Mouse (Mus musculus) heart, postnatal 25 days (tissue): ENCODE measurements around the gene 5830411N06Rik. TPM values are rescaled to one million over a fixed set of nuclear protein-coding genes. Genes with fewer than 3 reads are reported as not detected.

Source experiments
- DNase-seq: peaks from one replicate; pipeline ENCODE4 v3.0.0; 2022; ENCODE audit warnings: low spot score
- intact Hi-C: fragments of 180-260 bp; cut with DNase I; formaldehyde crosslinking; loops from one replicate; pipeline ENCODE4 v1.15.1; 2025
- total RNA-seq, 2 experiments: library from RNA; stranded (reverse); gene quantifications; 2 replicates each; pipeline ENCODE4 v1.2.3; 2021

5830411N06Rik gene
- total RNA-seq, 2 experiments from 2014 or later: not detected

- intact Hi-C loops: no loop called here
- no peak for DNase-seq
Observed at GRCm38 (mm10) chr7:140329766-140330304, 82.8 kb downstream of the 5830411N06Rik start.

DNA sequence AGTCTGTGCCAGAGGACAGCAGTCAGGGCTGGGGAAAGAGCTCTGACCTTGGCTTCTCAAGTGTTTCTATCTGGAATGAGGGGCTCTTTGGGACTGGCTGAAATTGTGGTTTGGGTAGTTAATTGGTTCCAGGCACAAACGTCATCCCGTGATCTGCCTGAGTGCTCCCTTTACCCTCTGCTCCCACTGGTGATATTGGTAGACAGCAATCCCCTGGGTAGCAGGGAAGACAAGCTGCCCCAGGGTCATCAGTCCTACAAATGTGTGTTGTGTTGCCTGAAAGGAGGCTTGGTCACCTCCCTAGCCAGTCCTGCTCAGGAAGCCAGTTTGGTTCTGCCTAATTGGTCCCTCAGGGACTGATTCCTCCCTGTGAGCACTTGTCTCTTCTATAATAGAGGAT is 86.6 kb downstream of the 5830411N06Rik start, which contains the start of gene Olfr527:
Olfr527 (plus strand) TSS at position 301 of the 400 bp plus-strand sequence.
- intact Hi-C loops: no loop called here
- DNase-seq: no peak

Other genes starting within 250 kb of the 5830411N06Rik start
- gene Zfp511, start 210.9 kb upstream of the 5830411N06Rik start, total RNA-seq: 10 to 100 TPM; 10.9 to 11.2 TPM
- gene Tubgcp2, start 210.6 kb upstream of the 5830411N06Rik start, total RNA-seq: 10 to 100 TPM; 25.4 to 27.2 TPM
- not detected for gene Msx3, start 198.2 kb upstream of the 5830411N06Rik start, total RNA-seq
- not detected for gene Caly, start 164.7 kb upstream of the 5830411N06Rik start, total RNA-seq
- gene Prap1, start 153.9 kb upstream of the 5830411N06Rik start, total RNA-seq: not detected
- gene Fuom, start 144.8 kb upstream of the 5830411N06Rik start, total RNA-seq: 10 to 100 TPM; 80.9 to 84.0 TPM
- gene Paox, start 131.5 kb upstream of the 5830411N06Rik start, total RNA-seq: 1 to 10 TPM; 3.5 to 3.7 TPM
- 100 to 1,000 TPM; 441 to 471 TPM for gene Echs1, start 130.8 kb upstream of the 5830411N06Rik start, total RNA-seq
- gene Mtg1, start 109.7 kb upstream of the 5830411N06Rik start, total RNA-seq: 10 to 100 TPM; 22.9 to 30.8 TPM
- under 1 TPM; 0.36 to 0.84 TPM for gene Sprn, start 92.4 kb upstream of the 5830411N06Rik start, total RNA-seq
- gene Olfr522, start 82.5 kb upstream of the 5830411N06Rik start, total RNA-seq: not detected
- gene Olfr523, start 74.1 kb upstream of the 5830411N06Rik start, total RNA-seq: not detected
- not detected for gene Olfr524, start 41.3 kb upstream of the 5830411N06Rik start, total RNA-seq
- not detected for gene Cd163l1, start 29.0 kb upstream of the 5830411N06Rik start, total RNA-seq
- not detected for gene Olfr525, start 73.6 kb downstream of the 5830411N06Rik start, total RNA-seq
- gene Olfr527, start 86.7 kb downstream of the 5830411N06Rik start, total RNA-seq: not detected
- not detected for gene Olfr60, start 114.4 kb downstream of the 5830411N06Rik start, total RNA-seq
- gene Olfr530, start 129.0 kb downstream of the 5830411N06Rik start, total RNA-seq: not detected
- gene Olfr531, start 155.6 kb downstream of the 5830411N06Rik start, total RNA-seq: not detected
- not detected for gene Olfr532, start 174.4 kb downstream of the 5830411N06Rik start, total RNA-seq
- gene Olfr533, start 216.1 kb downstream of the 5830411N06Rik start, total RNA-seq: not detected
- gene Olfr535, start 236.9 kb downstream of the 5830411N06Rik start, total RNA-seq: not detected